Mouse (Mus musculus): ENCODE measurements around the gene Dbt. TPM values are rescaled to one million over a fixed set of nuclear protein-coding genes. Genes with fewer than 3 reads are reported as not detected.
"Not testable (repeated sequence)": the region's sequence is repeated elsewhere in the genome, so short reads cannot be mapped to it uniquely, and the experiment has no call there.

Gene Dbt
- polyA plus RNA-seq, 1 experiment: 9.5 TPM

DNA sequence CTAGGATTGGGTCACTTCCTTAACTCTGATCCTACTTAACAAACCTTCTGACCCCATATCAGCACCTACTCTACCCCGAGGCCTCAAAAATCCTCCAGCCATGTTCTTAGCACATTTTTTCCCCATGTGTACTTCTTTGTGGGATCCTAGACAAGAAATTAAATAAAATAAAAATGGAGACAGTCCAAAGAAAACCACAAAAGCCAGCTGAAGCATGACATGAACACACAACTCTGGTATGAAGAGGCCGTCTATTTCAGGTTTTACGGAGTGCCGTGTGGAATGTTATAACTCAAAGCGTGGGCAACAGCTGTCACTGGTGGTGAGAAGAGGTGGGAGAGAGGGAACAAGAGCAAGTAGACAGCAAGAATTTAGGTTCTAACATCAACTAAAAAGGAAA is 38.5 kb downstream of the Dbt start:
- Histone ChIP-seq H3K27ac (ENCODE audit: control insufficient read depth, insufficient read depth, low read depth, low read length, poor library complexity) (no peak overlapping the region), H3K4me3 (replicated peaks; ENCODE audit: control insufficient read depth, low read depth, low read length) (no peak overlapping the region), H3K4me1 (ENCODE audit: control insufficient read depth, insufficient read depth, low read length) (no peaks in the 10 kb centered on the region)
- TF ChIP-seq POLR2A (IDR thresholded peaks at IDR 0.05; ENCODE audit: borderline replicate concordance, control insufficient read depth, low read depth, low read length): no peak
- no peak for TF ChIP-seq CTCF (IDR thresholded peaks at IDR 0.05; ENCODE audit: control insufficient read depth, insufficient read depth, low read length)
- WGBS: 91% methylated on average over 5 of the region's 5 CpGs

DNA sequence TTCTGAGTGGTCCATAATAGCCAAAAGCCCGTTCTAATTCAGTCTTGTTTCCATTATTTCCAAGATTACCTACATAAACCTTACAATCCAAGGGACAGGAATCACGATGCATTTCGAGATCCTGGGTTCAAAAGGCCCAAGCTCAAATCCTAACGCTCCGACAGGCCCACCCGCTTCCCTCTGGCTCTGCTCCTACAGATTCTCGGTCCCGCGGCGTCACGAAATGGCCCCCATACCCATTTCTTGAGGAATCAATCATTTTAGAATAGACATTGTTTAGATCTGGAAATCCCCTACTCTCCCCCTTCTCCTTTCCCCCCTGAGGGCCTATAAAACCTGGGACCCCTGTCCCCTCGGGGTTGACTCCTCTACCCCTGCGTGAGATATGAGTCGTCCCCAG is 48.4 kb downstream of the Dbt start:
- 94% methylated on average over 14 of the region's 14 CpGs for WGBS
- H3K4me1 ChIP-seq (ENCODE audit: control insufficient read depth, insufficient read depth, low read length); H3K4me3 ChIP-seq (replicated peaks; ENCODE audit: control insufficient read depth, low read depth, low read length); H3K27ac ChIP-seq (ENCODE audit: control insufficient read depth, insufficient read depth, low read depth, low read length, poor library complexity): not testable (repeated sequence)

GRCm38 (mm10) chr3:116562408-116563094 is 49.7 kb downstream of the Dbt start, which contains the start of gene Lrrc39:
Gene Lrrc39, plus strand, starts transcription at chr3:116562973.
- H3K4me3 ChIP-seq (replicated peaks; ENCODE audit: control insufficient read depth, low read depth, low read length): peak within 1 kb of the TSS; percentile 63
- TF ChIP-seq CTCF (IDR thresholded peaks at IDR 0.05; ENCODE audit: control insufficient read depth, insufficient read depth, low read length): no peak
- no peak for TF ChIP-seq POLR2A (IDR thresholded peaks at IDR 0.05; ENCODE audit: borderline replicate concordance, control insufficient read depth, low read depth, low read length)
- 28% methylated on average over 7 of the region's 7 CpGs for WGBS
- 0 out of 2 replicates have a peak, but pooled peaks cover 1% of the 10 kb centered on the region for H3K4me1 ChIP-seq (ENCODE audit: control insufficient read depth, insufficient read depth, low read length)
- H3K27ac ChIP-seq (ENCODE audit: control insufficient read depth, insufficient read depth, low read depth, low read length, poor library complexity): peak within 1 kb of the TSS; percentile 59; the same call in 1 of the 2 replicates

DNA sequence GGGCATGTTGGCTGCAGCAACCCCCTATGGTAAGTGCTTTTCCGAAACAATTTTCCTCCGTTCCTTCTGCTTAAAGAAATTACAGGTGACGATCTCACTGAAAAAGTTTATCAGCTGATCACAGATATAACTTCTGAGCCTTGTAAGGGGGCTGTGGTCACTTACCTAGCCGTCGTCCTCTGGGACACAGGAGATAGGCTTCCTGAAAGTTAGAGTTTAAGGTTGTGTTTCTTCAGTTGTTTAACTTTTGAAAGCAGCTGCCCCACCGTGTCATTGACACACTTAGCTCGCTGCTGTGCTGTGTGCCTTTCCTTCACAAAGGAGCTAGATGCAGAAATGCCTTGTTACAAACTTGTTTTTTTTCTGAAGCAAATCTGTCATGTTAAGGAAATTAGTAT is 50.2 kb downstream of the Dbt start:
- TF ChIP-seq POLR2A (IDR thresholded peaks at IDR 0.05; ENCODE audit: borderline replicate concordance, control insufficient read depth, low read depth, low read length): no peak
- no peak for TF ChIP-seq CTCF (IDR thresholded peaks at IDR 0.05; ENCODE audit: control insufficient read depth, insufficient read depth, low read length)
- 7% methylated on average over 7 of the region's 7 CpGs for WGBS
- peak overlapping the region; percentile 41; the same call in 1 of the 2 replicates for H3K27ac ChIP-seq (ENCODE audit: control insufficient read depth, insufficient read depth, low read depth, low read length, poor library complexity)
- peak overlapping the region; percentile 56 for H3K4me3 ChIP-seq (replicated peaks; ENCODE audit: control insufficient read depth, low read depth, low read length)
- 0 out of 2 replicates have a peak, but pooled peaks cover 1% of the 10 kb centered on the region for H3K4me1 ChIP-seq (ENCODE audit: control insufficient read depth, insufficient read depth, low read length)

DNA sequence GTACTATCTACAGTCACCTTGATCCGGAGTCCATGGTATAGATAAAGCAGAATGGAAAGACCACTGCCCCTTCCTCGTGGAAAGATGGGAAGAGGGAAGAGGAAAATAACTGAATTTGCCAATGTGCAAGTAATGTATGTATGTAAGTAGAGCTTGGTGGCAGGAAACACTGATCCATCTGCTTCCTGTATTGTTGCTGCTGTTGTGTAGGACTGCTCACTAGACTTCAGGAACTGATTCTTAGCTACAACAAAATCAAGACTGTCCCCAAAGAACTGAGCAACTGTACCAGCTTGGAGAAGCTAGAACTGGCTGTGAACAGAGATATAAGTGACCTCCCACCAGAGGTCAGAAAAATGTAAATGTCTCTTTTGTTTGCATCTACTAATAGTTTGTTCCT is 57.8 kb downstream of the Dbt start:
- H3K27ac ChIP-seq (ENCODE audit: control insufficient read depth, insufficient read depth, low read depth, low read length, poor library complexity): no peak overlapping the region
- TF ChIP-seq CTCF (IDR thresholded peaks at IDR 0.05; ENCODE audit: control insufficient read depth, insufficient read depth, low read length) (no peak), POLR2A (IDR thresholded peaks at IDR 0.05; ENCODE audit: borderline replicate concordance, control insufficient read depth, low read depth, low read length) (no peak)
- H3K4me3 ChIP-seq (replicated peaks; ENCODE audit: control insufficient read depth, low read depth, low read length): no peak overlapping the region
- no peaks in the 10 kb centered on the region for H3K4me1 ChIP-seq (ENCODE audit: control insufficient read depth, insufficient read depth, low read length)
- WGBS: 19% methylated on average over 2 of the region's 2 CpGs

DNA sequence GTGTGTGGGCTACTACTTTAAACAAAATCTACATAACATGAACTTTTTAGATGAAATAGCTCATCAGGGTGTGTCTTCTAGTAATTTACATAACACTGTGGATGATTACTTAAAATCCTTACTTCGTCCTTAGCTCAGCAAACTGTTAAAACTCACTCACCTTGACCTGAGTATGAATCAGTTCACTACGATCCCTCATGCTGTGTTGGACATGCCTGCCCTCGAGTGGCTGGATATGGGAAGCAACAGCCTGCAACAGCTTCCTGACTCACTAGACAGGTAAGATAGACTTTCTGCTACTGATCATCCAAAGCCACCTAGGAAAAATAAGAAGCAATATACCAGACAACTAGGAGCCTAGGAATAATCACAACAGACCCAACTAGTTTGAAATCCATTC is 64.4 kb downstream of the Dbt start:
- H3K27ac ChIP-seq (ENCODE audit: control insufficient read depth, insufficient read depth, low read depth, low read length, poor library complexity): no peak overlapping the region
- no peaks in the 10 kb centered on the region for H3K4me1 ChIP-seq (ENCODE audit: control insufficient read depth, insufficient read depth, low read length)
- H3K4me3 ChIP-seq (replicated peaks; ENCODE audit: control insufficient read depth, low read depth, low read length): no peak overlapping the region
- TF ChIP-seq CTCF (IDR thresholded peaks at IDR 0.05; ENCODE audit: control insufficient read depth, insufficient read depth, low read length) (peak; percentile 40), POLR2A (IDR thresholded peaks at IDR 0.05; ENCODE audit: borderline replicate concordance, control insufficient read depth, low read depth, low read length) (no peak)
- WGBS: 45% methylated on average over 3 of the region's 3 CpGs

DNA sequence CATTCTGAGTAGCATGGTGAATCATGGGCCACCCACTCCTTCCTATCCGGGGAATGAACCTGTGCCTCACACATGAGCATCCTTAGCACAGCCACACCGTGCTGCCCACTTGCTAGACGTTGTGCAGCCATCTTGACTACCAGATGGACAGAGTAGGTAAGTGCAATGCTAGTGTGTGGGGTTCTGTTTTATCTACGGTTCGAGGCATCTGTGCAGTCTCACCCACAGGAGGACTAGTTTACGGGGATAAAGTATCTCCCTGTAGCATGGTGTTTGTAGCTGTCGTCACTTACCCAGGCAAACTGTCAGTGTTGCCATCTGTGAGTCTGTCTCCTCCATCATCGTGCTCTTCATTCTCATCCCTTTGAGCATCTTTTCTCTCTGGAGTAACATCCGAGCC is 69.3 kb downstream of the Dbt start:
- Histone ChIP-seq H3K4me1 (ENCODE audit: control insufficient read depth, insufficient read depth, low read length) (no peaks in the 10 kb centered on the region; the same call in 1 of the 2 replicates), H3K4me3 (replicated peaks; ENCODE audit: control insufficient read depth, low read depth, low read length) (no peak overlapping the region), H3K27ac (ENCODE audit: control insufficient read depth, insufficient read depth, low read depth, low read length, poor library complexity) (no peak overlapping the region)
- WGBS: 90% methylated on average over 9 of the region's 9 CpGs
- TF ChIP-seq CTCF (IDR thresholded peaks at IDR 0.05; ENCODE audit: control insufficient read depth, insufficient read depth, low read length) (no peak), POLR2A (IDR thresholded peaks at IDR 0.05; ENCODE audit: borderline replicate concordance, control insufficient read depth, low read depth, low read length) (no peak)

DNA sequence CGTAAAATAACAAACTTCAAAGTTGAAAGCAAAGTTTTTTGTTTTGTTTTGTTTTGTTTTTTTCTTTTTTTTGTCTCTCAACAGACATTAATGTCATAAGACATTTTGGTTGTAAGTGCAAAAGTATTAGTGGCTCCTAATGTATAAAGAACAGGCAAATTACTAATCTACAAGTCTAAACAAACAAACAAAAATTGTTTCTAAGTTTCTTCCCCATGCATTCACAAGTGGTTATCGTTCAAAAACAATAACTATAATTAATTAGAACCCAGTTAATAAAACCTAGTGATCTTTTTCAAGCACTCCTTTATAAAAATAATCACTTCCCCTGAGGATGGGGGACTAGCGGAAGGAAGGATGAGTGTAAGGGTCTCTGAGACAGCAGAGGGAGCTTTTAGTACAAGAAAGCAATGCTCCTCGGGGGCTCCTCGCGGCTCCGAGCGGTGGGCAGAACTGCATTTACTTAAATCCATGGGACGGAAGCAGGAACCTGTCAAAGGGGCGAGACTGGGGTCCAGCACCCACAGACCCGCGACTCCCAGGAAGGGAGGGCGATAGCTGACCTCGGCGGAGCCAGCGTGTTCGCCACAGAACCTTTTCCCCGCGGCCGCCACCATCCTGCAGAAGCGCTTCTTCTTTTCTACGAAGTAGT is 81.3 kb downstream of the Dbt start:
- TF ChIP-seq POLR2A (IDR thresholded peaks at IDR 0.05; ENCODE audit: borderline replicate concordance, control insufficient read depth, low read depth, low read length) (no peak), CTCF (IDR thresholded peaks at IDR 0.05; ENCODE audit: control insufficient read depth, insufficient read depth, low read length) (no peak)
- 1% methylated on average over 22 of the region's 22 CpGs for WGBS
- H3K4me3 ChIP-seq (replicated peaks; ENCODE audit: control insufficient read depth, low read depth, low read length): peak overlapping the region; percentile 90
- no peaks in the 10 kb centered on the region for H3K4me1 ChIP-seq (ENCODE audit: control insufficient read depth, insufficient read depth, low read length)
- peak overlapping the region; percentile 78 for H3K27ac ChIP-seq (ENCODE audit: control insufficient read depth, insufficient read depth, low read depth, low read length, poor library complexity)

Data from bone marrow, adult 2 months (tissue).